Mouse (Mus musculus): ENCODE measurements around the gene Pgm3. TPM values are rescaled to one million over a fixed set of nuclear protein-coding genes. Genes with fewer than 3 reads are reported as not detected.
"Not testable (repeated sequence)": the region's sequence is repeated elsewhere in the genome, so short reads cannot be mapped to it uniquely, and the experiment has no call there.

The Pgm3 gene
- total RNA-seq (2021): 10 to 100 TPM; 36.3 to 38.5 TPM
- long read RNA-seq, experiment 1, transcript Pgm3-201 (13 exons, 2,666 nt): major isoform, 53 of 62 reads
- long read RNA-seq, experiment 1, partial matches to known transcripts: 2 of 62 reads
- long read RNA-seq, experiment 1, other reads (novel, unspliced or antisense): 5 of 62 reads
- long read RNA-seq, experiment 2, transcript Pgm3-201 (13 exons, 2,666 nt): major isoform, 71 of 93 reads
- long read RNA-seq, experiment 2, partial matches to known transcripts: 8 of 93 reads
- long read RNA-seq, experiment 2, other reads (novel, unspliced or antisense): 13 of 93 reads

GRCm38 (mm10) chr9:86571540-86572135 is at the start of gene Pgm3, which contains the start of gene Rwdd2a:
Pgm3 (minus strand) TSS chr9:86571842.
Rwdd2a (plus strand) TSS chr9:86571991.
- DNase-seq (ENCODE audit: low spot score in 2 of 2): peak; percentile 92 to 96

GRCm38 (mm10) chr9:86619341-86620139 is 47.9 kb upstream of the Pgm3 start:
- DNase-seq (ENCODE audit: low spot score in 2 of 2): no peak

- DNase-seq (ENCODE audit: low spot score in 2 of 2): no peak
Observed at GRCm38 (mm10) chr9:86617837-86618492, 46.3 kb upstream of the Pgm3 start.

- DNase-seq (ENCODE audit: low spot score in 2 of 2): no peak
Observed at GRCm38 (mm10) chr9:86615765-86616164, 44.1 kb upstream of the Pgm3 start.

GRCm38 (mm10) chr9:86612091-86612490 is 40.4 kb upstream of the Pgm3 start:
- no peak for DNase-seq (ENCODE audit: low spot score in 2 of 2)

GRCm38 (mm10) chr9:86605776-86606175 is 34.1 kb upstream of the Pgm3 start:
- no peak for DNase-seq (ENCODE audit: low spot score in 2 of 2)

- no peak for DNase-seq (ENCODE audit: low spot score in 2 of 2)
Observed at GRCm38 (mm10) chr9:86599723-86600303, 28.2 kb upstream of the Pgm3 start.

GRCm38 (mm10) chr9:86596983-86597382 is 25.3 kb upstream of the Pgm3 start:
- DNase-seq (ENCODE audit: low spot score in 2 of 2): not testable (repeated sequence)

- not testable (repeated sequence) for DNase-seq (ENCODE audit: low spot score in 2 of 2)
Observed at GRCm38 (mm10) chr9:86594357-86594767, 22.7 kb upstream of the Pgm3 start.

GRCm38 (mm10) chr9:86592676-86593668 is 21.3 kb upstream of the Pgm3 start:
- no peak for DNase-seq (ENCODE audit: low spot score in 2 of 2)

- DNase-seq (ENCODE audit: low spot score in 2 of 2): no peak
Observed at GRCm38 (mm10) chr9:86587019-86587795, 15.6 kb upstream of the Pgm3 start.

- DNase-seq (ENCODE audit: low spot score in 2 of 2): peak in 1 of 2 experiments; percentile 48
Observed at GRCm38 (mm10) chr9:86583740-86584139, 12.1 kb upstream of the Pgm3 start.

GRCm38 (mm10) chr9:86579657-86580056 is 8.0 kb upstream of the Pgm3 start:
- no peak for DNase-seq (ENCODE audit: low spot score in 2 of 2)

- no peak for DNase-seq (ENCODE audit: low spot score in 2 of 2)
Observed at GRCm38 (mm10) chr9:86575178-86575577, 3.5 kb upstream of the Pgm3 start.

GRCm38 (mm10) chr9:86573616-86574303 is 2.1 kb upstream of the Pgm3 start:
- DNase-seq (ENCODE audit: low spot score in 2 of 2): no peak

- DNase-seq (ENCODE audit: low spot score in 2 of 2): peak; percentile 52 to 65
Observed at GRCm38 (mm10) chr9:86572636-86573291, 1.1 kb upstream of the Pgm3 start.

- DNase-seq (ENCODE audit: low spot score in 2 of 2): peak in 1 of 2 experiments; percentile 18
Observed at GRCm38 (mm10) chr9:86572196-86572595, 554 bp upstream of the Pgm3 start.

GRCm38 (mm10) chr9:86570946-86571345 is 696 bp downstream of the Pgm3 start:
- DNase-seq (ENCODE audit: low spot score in 2 of 2): no peak

Data from adrenal gland, postnatal 4 days (tissue).